Mouse (Mus musculus): ENCODE results near the gene Gpld1.

- no peak for TF ChIP-seq POLR2A (IDR thresholded peaks at IDR 0.05; ENCODE audit: low read depth, low read length)
- peak; percentile 80; the same call in 1 of the 2 replicates for TF ChIP-seq CTCF (IDR thresholded peaks at IDR 0.05; ENCODE audit: borderline replicate concordance, insufficient read depth, low read length)
These were observed 45.4 kb downstream of the Gpld1 start for GRCm38 (mm10) chr13:24988391-24988790.
